9 mouse cellular contexts compared by ENCODE assay signal in the genomic region with DNA sequence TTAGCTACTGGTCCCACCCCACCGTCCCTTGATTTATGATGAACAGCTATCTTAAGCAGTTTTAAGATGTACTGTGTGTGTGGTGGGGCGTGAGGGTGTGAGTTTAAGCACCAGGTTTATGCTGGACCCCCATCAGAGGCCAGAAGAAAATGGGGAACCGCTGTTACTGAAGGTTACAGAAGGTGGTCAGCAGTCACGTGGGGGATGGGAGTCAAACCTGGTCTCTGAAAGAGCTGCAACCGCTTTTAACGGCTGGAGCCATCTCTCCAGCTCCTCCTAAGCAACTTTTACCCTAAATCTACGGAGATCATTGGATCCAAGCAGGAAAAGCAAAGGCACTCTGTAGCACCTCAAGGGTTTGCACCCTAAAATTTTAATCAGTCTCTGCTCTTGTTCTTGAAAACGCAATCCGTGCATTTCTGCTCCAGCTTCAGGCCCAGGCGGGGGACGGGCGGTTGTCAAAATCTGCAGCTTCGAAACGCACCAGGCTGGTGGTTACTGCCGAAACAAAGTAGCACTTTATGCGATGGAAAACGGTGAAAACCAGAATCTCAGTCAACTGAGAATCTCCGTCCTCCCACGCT. TPM values are rescaled to one million over a fixed set of nuclear protein-coding genes. Genes with fewer than 3 reads are reported as not detected.
DNase-seq lines count a peak whose midpoint lies in the region; ATAC-seq and TF ChIP-seq lines count a peak whose summit lies in the region.
"Had no signal": no experiment of that assay in that cellular context is flagged by ENCODE, and none has a peak within 500 bp of the region (broad histone marks: within the 10 kb centered on the region; RNA-seq: fewer than 3 reads in every experiment).

No protein-coding gene starts in this region.

- peak overlapping the region; percentile 81 to 95 (median 92) for H3K4me3 ChIP-seq in CH12.LX (replicated peaks in 1 of 3; ENCODE audit: low read depth in 2 of 3, low read length in 2 of 3, poor library complexity in 1 of 3)
- H3K4me3 ChIP-seq in hindbrain, embryonic 13.5 days, result peak overlapping the region; percentile 99
- H3K4me3 ChIP-seq in testis, adult 2 months (ENCODE audit: control insufficient read depth, low read depth, low read length), result peak overlapping the region; percentile 99

- H3K36me3 ChIP-seq in CH12.LX (replicated peaks in 1 of 2; ENCODE audit: control insufficient read depth in 1 of 2, insufficient read depth in 1 of 2, low read length in 1 of 2), result no peaks in the 10 kb centered on the region
- no peaks in the 10 kb centered on the region for H3K36me3 ChIP-seq in hindbrain, embryonic 13.5 days
- H3K36me3 ChIP-seq in testis, adult 2 months (ENCODE audit: control insufficient read depth, insufficient read depth, low read length), result no peaks in the 10 kb centered on the region

- H3K9me3 ChIP-seq in CH12.LX (replicated peaks; ENCODE audit: low read length), result no peaks in the 10 kb centered on the region
- H3K9me3 ChIP-seq in hindbrain, embryonic 13.5 days, result no peaks in the 10 kb centered on the region

- WGBS in hindbrain, embryonic 13.5 days, result 6% methylated on average over 19 of the region's 19 CpGs

- TF ChIP-seq EP300 in CH12.LX (IDR thresholded peaks at IDR 0.05; ENCODE audit: low read length), result no peak; the same call in 1 of the 2 replicates

- peak overlapping the region; percentile 88 for H3K4me2 ChIP-seq in CH12.LX (ENCODE audit: insufficient read depth, low read depth, poor library complexity, severe bottlenecking)
- H3K4me2 ChIP-seq in hindbrain, embryonic 13.5 days, result peak overlapping the region; percentile 72

- in situ Hi-C loops in CH12.LX (cut with MboI; ENCODE audit: low pct_ligation_motif_present, low pct_unique_long_range_greater_than_20kb, low sequenced_read_pairs), result no loop called here

- peaks cover 0 to 16% of the 10 kb centered on the region in 2 experiments; a peak in 2 of 4 replicates for H3K4me1 ChIP-seq in CH12.LX (ENCODE audit: control insufficient read depth in 1 of 2, insufficient read depth in 2 of 2)
- peaks cover 14% of the 10 kb centered on the region for H3K4me1 ChIP-seq in hindbrain, embryonic 13.5 days (replicated peaks)
- peaks cover 4% of the 10 kb centered on the region for H3K4me1 ChIP-seq in testis, adult 2 months (ENCODE audit: control insufficient read depth, insufficient read depth, low read length)

- peak; percentile 88 for DNase-seq in heart, adult 11 months
- no peak for DNase-seq in heart, adult 8-10 months (ENCODE audit: low spot score)
- peak; percentile 39 for DNase-seq in CH12.LX (ENCODE audit: extremely low read depth)
- DNase-seq in embryo, embryonic 10.5 days (ENCODE audit: low spot score), result peak; percentile 57
- peak; percentile 3 for DNase-seq in lung, postnatal 25 days (ENCODE audit: low spot score)
- DNase-seq in urinary bladder, postnatal 10 days (ENCODE audit: low spot score), result no peak

- ATAC-seq in hindbrain, embryonic 13.5 days (ENCODE audit: low FRiP score), result peak; percentile 69

- H3K27me3 ChIP-seq in CH12.LX (replicated peaks), result peaks cover 31% of the 10 kb centered on the region
- no peaks in the 10 kb centered on the region for H3K27me3 ChIP-seq in hindbrain, embryonic 13.5 days
- no peaks in the 10 kb centered on the region for H3K27me3 ChIP-seq in testis, adult 2 months (ENCODE audit: control insufficient read depth, insufficient read depth, low read length)

- no peak for TF ChIP-seq POLR2A in CH12.LX (IDR thresholded peaks at IDR 0.05; ENCODE audit: low read depth, low read length)
- TF ChIP-seq POLR2A in testis, adult 2 months (IDR thresholded peaks at IDR 0.05; ENCODE audit: control insufficient read depth, low read depth, low read length), result no peak

- peaks cover 24% of the 10 kb centered on the region for H3K79me2 ChIP-seq in CH12.LX (replicated peaks; ENCODE audit: control insufficient read depth, extremely low read depth, insufficient read depth, poor library complexity, severe bottlenecking)

- TF ChIP-seq RAD21 in CH12.LX (IDR thresholded peaks at IDR 0.05; ENCODE audit: low read depth, low read length), result no peak

- no peak overlapping the region for H3K27ac ChIP-seq in CH12.LX (ENCODE audit: insufficient read depth, low read depth)
- peak overlapping the region; percentile 90 for H3K27ac ChIP-seq in hindbrain, embryonic 13.5 days
- H3K27ac ChIP-seq in testis, adult 2 months (ENCODE audit: control insufficient read depth, insufficient read depth, low read depth, low read length), result peak overlapping the region; percentile 92

- dilution Hi-C loops in CH12.LX (cut with MboI; ENCODE audit: extremely low pct_ligation_motif_present, extremely low pct_unique_long_range_greater_than_20kb, low sequenced_read_pairs), result no loop called here

- no peak for TF ChIP-seq CTCF in CH12.LX (conservative IDR thresholded peaks at IDR 0.05 in 1 of 2, IDR thresholded peaks at IDR 0.05 in 1 of 2; ENCODE audit: low read depth in 2 of 2, low read length in 2 of 2)
- no peak for TF ChIP-seq CTCF in testis, adult 2 months (IDR thresholded peaks at IDR 0.05; ENCODE audit: control insufficient read depth, insufficient read depth, insufficient replicate concordance, low read depth, low read length)

- peak overlapping the region; percentile 91 for H3K9ac ChIP-seq in CH12.LX (ENCODE audit: insufficient read depth, low read depth)
- peak overlapping the region; percentile 97 for H3K9ac ChIP-seq in hindbrain, embryonic 13.5 days

TF ChIP-seq in CH12.LX, 34 proteins besides CTCF, POLR2A, EP300 and RAD21:
- 0 out of 2 replicates have a peak, but pooled peaks have one; percentile 31 for TF ChIP-seq USF2 (conservative IDR thresholded peaks at IDR 0.05; ENCODE audit: low read depth, low read length)
- TF ChIP-seq MXI1 (IDR thresholded peaks at IDR 0.05; ENCODE audit: low read depth, low read length), result no peak
- peak; percentile 44 for TF ChIP-seq USF1 (IDR thresholded peaks at IDR 0.05; ENCODE audit: low read depth, low read length)

RNA-seq across cellular contexts. Expression of gene Zc3h13, which starts 0.5 kb away (rescaled TPM):
- total RNA-seq in heart, adult 8-10 months (2022), result 10 to 100 TPM; 21.7 to 30.7 (median 25.6) TPM
- total RNA-seq in CH12.LX (2012; rRNA removed) (18.8 and 19.3 TPM in 2 replicates), CH12.LX (2014; rRNA removed) (15.7 and 17.7 TPM in 2 replicates)
- 38.5 and 39.8 TPM in 2 replicates for polyA plus RNA-seq in CH12.LX (2012; ENCODE audit: insufficient read length, low read depth)
- polyA plus RNA-seq in hindbrain, embryonic 13.5 days (2015; fragmentation: Nextera tagmentation; extraction: Ambion mirVana), result 42.4 and 49.5 TPM in 2 replicates
- 4.3 and 5.4 TPM in 2 replicates for polyA plus RNA-seq in testis, adult 2 months (2012; rRNA removed)

RNA-seq across cellular contexts. Expression of gene Cpb2, which starts 41.6 kb away (rescaled TPM):
- total RNA-seq in heart, adult 8-10 months (2022), result not detected
- total RNA-seq in CH12.LX (2012; rRNA removed) (not detected in 2 replicates), CH12.LX (2014; rRNA removed) (not detected in 2 replicates)
- polyA plus RNA-seq in CH12.LX (2012; ENCODE audit: insufficient read length, low read depth), result not detected in 2 replicates
- polyA plus RNA-seq in hindbrain, embryonic 13.5 days (2015; fragmentation: Nextera tagmentation; extraction: Ambion mirVana), result not detected in 2 replicates
- polyA plus RNA-seq in testis, adult 2 months (2012; rRNA removed), result not detected in 2 replicates
- polyA plus RNA-seq: large intestine, adult 2 months had no signal

Comparison
In these comparisons a context has a peak if more than half of its experiments do, and no peak if none do; other contexts are left out.
1. DNase-seq: peak in heart, adult 11 months (single experiment), CH12.LX (single experiment), embryo, embryonic 10.5 days (single experiment) and lung, postnatal 25 days (single experiment); none in heart, adult 8-10 months (single experiment) and urinary bladder, postnatal 10 days (single experiment).
2. Peak in every context shown above with its lines, with median percentiles within 50 percentile points of each other: H3K4me3 ChIP-seq.